Mouse (Mus musculus) cortical plate, adult 2 months (tissue): ENCODE results near the gene Rora.

ENCODE experiments used
- CTCF ChIP-seq: fragments of 200-500 bp; IDR thresholded peaks from 2 replicates; pipeline ENCODE4 v1.5.1; 2011; ENCODE audit warnings: mild to moderate bottlenecking, control low read depth, low read length; ENCODE audit not compliant: insufficient read depth; ENCODE audit errors: extremely low read depth
- POLR2A ChIP-seq: fragments of 200-500 bp; IDR thresholded peaks from 2 replicates; pipeline ENCODE4 v1.6.1; 2011; ENCODE audit warnings: mild to moderate bottlenecking, low read length, control low read depth; ENCODE audit not compliant: insufficient read depth; ENCODE audit errors: extremely low read depth

GRCm38 (mm10) chr9:68670731-68671130, 17.1 kb downstream of the Rora start:
- TF ChIP-seq POLR2A (no peak), CTCF (no peak)
